Mouse (Mus musculus) lung, postnatal 36 days (tissue): ENCODE data around the gene Pcp4l1.

Experiments
- DNase-seq: peaks from one replicate; pipeline ENCODE4 v3.0.0; 2022; ENCODE audit warnings: mixed read lengths

Pcp4l1 gene

DNA sequence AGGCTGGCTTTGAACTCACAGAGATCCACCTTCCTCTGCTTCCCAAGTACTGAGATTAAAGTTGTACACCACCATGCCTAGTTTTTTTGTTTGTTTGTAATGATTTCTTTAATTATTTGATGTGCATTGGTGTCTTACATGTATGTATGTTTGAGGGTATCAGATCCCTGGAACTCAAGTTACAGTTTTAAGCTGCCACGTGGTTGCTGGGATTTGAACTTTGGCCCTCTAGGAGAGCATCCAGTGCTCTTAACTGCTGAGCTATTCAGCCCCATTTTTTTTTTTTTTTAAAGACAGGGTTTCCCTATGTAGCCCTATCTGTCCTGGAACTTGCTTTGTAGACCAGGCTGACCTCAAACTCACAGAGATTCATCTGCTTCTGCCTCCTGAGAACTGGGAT lies 65.1 kb downstream of the Pcp4l1 start:
- no peak for DNase-seq

DNA sequence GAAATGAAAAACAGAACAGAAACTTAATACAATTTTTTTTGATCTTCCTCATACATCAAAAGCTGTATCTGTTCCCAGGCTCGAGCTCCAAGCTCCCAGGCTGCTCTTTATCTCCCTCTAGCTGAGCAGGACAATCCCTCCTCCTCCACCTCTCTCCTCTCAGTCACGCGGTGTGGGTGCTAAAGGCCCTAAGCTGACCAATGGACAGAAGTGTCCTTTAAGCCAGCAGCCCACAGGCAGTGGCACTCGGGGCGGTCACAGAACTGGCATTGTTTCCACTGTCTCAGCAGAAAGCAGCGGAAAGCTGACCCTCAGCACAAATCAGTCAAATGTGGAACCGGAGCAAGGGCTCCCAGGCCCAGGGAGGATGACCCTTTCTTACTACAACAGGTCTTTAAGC lies 66.8 kb downstream of the Pcp4l1 start:
- no peak for DNase-seq

DNA sequence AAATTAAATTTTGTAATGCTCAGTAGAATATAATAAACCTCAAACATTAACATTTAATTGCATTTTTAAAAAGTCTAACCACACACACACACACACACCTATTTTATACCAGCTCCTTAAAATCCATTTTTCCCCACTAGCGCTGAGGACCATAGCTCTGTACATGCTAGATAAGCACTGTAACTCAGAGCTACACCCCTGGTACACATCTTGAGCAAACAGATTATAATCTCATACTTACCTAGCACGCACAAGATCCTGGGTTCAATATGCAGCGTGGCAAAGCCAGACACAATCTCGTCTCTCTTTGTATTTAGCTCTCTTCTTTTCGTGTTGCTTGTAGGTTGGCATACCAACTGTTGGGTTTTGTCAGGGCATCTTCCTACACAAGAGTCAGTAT lies 71.7 kb downstream of the Pcp4l1 start:
- no peak for DNase-seq
